Mouse (Mus musculus): ENCODE data around the gene Atp11a.

- TF ChIP-seq CTCF (IDR thresholded peaks at IDR 0.05; ENCODE audit: extremely low read depth, insufficient read depth, insufficient read length, insufficient replicate concordance) (no peak), POLR2A (IDR thresholded peaks at IDR 0.05; ENCODE audit: low read depth, low read length) (no peak)
Measured at GRCm38 (mm10) chr8:12801586-12801985, 44.8 kb downstream of the Atp11a start.

Measured in spleen, adult 2 months (tissue).